Mouse (Mus musculus): Measurements from ENCODE around the gene Arrdc5. TPM values are rescaled to one million over a fixed set of nuclear protein-coding genes. Genes with fewer than 3 reads are reported as not detected.

The Arrdc5 gene
- not detected for total RNA-seq (2021)
- long read RNA-seq: 0 reads

GRCm38 (mm10) chr17:56300186-56300585 is at the start of gene Arrdc5:
Gene Arrdc5, minus strand, starts transcription at chr17:56300286.
- no peak for DNase-seq (ENCODE audit: low spot score in 2 of 2)

- no peak for DNase-seq (ENCODE audit: low spot score in 2 of 2)
These were observed 48.5 kb upstream of the Arrdc5 start for GRCm38 (mm10) chr17:56348586-56348985.

GRCm38 (mm10) chr17:56348128-56348527 is 48.0 kb upstream of the Arrdc5 start:
- DNase-seq (ENCODE audit: low spot score in 2 of 2): no peak

- DNase-seq (ENCODE audit: low spot score in 2 of 2): no peak
These were observed 45.3 kb upstream of the Arrdc5 start for GRCm38 (mm10) chr17:56345364-56345763.

GRCm38 (mm10) chr17:56343466-56343865 is 43.4 kb upstream of the Arrdc5 start:
- no peak for DNase-seq (ENCODE audit: low spot score in 2 of 2)

DNA sequence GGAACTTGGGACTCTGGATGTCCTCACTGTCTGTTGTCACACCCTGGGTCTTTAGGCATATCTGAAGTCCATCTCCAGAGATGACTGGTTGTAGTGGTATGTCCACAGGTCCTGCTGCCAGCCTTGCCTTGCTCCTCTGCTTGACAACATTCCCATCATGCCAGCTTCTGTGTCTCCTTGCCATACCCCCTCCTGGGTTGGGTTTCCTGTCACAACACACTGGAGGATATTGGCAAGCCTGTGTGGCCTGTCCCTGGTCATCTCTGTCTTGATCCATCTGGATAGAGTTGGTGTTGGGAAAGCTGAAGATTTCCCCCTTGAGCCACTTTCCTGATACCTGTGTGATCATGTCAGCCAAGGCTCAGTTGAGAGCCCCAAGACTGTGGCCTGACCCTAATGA is 40.6 kb upstream of the Arrdc5 start:
- no peak for DNase-seq (ENCODE audit: low spot score in 2 of 2)

DNA sequence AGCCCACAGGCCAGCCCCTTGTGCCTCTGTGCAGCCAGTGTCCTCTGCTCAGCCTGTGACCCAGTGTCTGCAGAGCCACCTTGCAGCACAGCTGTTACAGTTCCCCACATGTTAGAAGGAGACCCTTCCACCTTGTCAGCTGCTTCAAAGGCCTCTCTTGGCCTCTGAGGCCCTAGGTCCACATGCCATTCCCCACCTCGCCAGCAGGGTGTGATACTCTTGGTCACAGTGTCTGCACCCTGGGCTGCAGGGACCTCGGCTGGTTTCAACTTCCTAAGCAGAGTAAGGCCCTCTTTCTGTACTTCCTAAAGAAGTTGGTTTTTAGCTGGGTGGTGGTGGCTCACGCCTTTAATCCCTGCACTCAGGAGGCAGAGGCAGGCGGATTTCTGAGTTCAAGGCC is 38.8 kb upstream of the Arrdc5 start:
- no peak for DNase-seq (ENCODE audit: low spot score in 2 of 2)

DNA sequence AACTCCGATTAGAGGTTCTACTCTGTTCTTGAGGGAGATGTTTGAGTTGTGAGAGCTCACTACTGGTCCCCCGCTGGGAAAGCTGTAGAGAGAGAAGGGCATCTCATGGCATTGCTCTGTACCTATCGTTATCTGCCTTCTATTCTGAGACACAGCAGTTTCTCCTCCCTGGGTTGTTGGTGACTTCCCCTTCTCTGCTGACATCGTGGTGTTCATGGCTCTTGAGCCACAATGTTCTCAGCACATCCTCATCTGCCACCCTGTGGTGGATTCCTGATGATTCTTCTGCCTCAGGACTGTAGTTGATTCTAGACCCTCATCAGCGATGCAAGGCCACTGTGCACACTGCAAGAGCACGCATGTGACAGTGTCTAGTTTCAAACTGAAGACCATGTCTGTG is 37.7 kb upstream of the Arrdc5 start:
- no peak for DNase-seq (ENCODE audit: low spot score in 2 of 2)

- DNase-seq (ENCODE audit: low spot score in 2 of 2): peak; percentile 49 to 70
These were observed 37.1 kb upstream of the Arrdc5 start for GRCm38 (mm10) chr17:56337190-56337589.

DNA sequence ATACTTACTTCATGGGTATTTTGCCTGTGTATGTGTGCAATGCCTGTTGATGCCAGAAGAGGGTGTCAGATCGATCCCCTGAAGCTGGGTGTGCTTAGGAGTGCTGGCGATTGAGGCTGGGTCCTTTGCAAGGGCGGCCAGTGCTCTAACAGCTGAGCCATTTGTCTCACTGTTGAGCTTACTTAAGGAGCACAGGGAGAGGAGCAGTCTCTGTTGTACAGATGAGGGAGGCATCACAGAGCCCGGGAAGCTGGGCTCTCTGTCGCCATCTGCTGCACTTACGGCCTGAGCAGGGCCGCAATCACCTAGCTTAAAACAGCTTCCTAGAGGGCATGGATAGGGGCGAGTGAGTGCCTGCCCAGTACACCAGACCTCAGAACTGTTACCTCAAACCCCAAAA is 32.9 kb upstream of the Arrdc5 start:
- no peak for DNase-seq (ENCODE audit: low spot score in 2 of 2)

DNA sequence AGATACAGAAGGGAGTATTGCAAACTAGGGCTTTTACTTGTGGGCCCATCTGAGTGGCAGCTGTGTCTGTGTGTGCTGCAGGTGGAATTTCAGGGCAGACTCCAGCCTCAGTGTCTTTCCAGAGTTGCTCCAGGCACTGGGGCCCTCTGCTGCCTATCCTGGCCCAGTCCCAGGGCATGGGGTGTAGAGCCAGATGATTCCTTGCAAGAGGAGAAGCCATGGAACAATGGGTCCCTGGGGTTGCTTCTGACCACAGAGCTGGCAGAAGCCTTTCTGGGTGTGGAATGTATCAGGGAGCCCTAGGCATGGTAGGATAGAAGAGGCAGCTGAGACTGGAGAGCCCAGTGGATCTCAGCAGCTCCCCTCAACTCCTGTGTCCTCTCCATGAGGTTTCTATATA is 31.2 kb upstream of the Arrdc5 start:
- no peak for DNase-seq (ENCODE audit: low spot score in 2 of 2)

- DNase-seq (ENCODE audit: low spot score in 2 of 2): no peak
These were observed 30.3 kb upstream of the Arrdc5 start for GRCm38 (mm10) chr17:56330345-56330744.

DNA sequence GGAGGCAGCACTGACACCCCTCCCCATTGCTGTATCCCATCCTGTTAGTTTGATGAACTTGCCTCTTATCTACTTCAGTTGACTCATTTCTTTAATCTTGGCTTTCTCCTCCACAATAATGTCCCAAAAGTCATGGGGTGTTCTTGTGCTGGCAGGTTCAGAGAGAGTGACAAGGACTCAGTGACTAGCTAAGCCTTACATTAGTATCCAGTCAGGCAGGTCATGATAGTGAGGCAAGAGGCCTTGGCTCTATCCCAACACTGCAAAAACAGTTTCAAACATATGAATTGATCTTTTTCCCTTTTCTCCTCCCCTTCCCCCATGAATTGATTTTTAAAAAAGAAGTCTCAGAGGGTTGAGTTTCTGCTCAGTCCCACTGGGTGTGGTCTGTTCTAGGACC is 29.2 kb upstream of the Arrdc5 start:
- no peak for DNase-seq (ENCODE audit: low spot score in 2 of 2)

DNA sequence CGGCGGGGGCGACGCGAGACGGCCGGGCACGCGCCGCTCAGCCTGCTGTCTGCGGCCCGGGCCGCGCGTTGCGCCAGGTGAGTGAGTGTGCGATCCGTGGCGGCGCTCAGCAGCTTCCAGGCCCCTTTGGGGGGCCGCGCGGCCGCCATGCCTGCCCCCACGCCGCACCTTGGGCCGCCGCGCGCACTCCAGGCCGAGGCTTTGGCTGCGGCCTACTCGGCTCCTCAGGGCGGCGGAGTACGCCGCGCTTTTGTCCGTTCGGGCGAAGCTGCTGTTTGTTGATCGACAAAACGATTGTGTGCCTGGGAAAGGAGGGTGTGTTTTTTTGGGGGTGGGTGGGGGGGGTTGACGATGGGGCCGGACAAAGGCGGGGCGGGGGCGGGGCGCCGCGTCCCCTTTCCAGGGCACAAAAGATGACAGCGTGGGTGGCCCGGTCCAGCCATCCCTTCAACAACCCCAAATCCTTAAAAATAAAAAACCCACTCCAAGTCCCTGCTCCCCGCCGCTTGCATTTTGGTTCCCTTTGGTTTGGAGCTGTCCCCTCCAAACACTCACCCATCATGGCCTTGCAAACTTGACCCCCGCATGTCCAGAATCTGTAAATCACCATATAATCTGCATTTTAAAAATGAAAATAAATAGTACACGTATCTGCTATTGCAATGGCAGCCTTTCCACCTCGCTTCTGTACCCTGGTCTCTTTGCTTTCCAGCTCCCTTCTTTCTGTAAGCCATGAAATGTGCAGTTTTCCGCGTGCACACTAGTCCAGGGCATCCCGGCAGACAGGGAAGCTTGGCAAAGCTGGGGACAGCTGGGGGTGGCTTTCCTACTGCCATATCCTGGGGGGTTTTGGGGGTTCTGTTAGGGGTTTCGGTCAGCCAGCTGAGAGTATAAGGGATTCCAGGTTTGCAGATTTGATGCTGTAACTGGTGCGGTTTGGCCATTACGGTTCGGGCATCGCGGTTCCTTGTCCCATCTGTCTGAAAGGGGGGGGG is 26.4 kb upstream of the Arrdc5 start:
- peak in 1 of 2 experiments; percentile 35 for DNase-seq (ENCODE audit: low spot score in 2 of 2)

- peak; percentile 98 to 99 for DNase-seq (ENCODE audit: low spot score in 2 of 2)
These were observed 25.5 kb upstream of the Arrdc5 start, which contains the start of gene Kdm4b for GRCm38 (mm10) chr17:56325450-56326152. Gene Kdm4b, plus strand, starts transcription at chr17:56326062.

- no peak for DNase-seq (ENCODE audit: low spot score in 2 of 2)
These were observed 24.3 kb upstream of the Arrdc5 start for GRCm38 (mm10) chr17:56324419-56324818.

DNA sequence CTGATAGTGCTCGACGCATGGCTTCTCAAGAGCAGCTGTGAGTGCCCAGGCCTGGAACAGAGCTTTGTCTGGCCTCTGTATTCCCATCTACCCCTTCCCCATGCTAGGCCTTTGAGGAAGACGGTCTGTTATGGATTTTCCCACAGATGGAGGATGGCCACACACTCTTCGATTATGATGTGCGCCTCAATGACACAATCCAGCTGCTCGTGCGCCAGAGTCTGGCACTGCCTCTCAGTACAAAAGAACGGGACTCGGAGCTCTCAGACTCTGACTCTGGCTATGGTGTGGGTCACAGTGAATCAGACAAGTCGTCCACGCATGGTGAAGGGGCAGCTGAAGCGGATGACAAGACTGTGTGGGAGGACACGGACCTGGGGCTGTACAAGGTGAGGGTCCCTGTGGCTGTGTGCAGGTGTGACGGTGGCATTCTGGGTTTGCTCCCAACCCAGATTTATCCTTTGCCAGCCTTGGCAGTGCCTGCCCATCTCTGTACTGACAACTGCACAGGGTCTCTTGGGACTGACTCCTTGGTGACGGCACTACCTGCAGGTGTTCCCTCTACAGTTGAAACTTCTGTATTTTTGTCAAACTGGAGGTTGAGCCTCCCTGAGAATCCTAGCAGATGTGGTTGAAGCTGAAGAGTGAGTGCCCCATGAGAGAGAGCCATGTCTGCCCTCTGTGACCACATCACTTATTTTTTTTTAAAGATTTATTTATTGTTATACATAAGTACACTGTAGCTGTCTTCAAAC is 9.3 kb upstream of the Arrdc5 start:
- DNase-seq (ENCODE audit: low spot score in 2 of 2): no peak

DNA sequence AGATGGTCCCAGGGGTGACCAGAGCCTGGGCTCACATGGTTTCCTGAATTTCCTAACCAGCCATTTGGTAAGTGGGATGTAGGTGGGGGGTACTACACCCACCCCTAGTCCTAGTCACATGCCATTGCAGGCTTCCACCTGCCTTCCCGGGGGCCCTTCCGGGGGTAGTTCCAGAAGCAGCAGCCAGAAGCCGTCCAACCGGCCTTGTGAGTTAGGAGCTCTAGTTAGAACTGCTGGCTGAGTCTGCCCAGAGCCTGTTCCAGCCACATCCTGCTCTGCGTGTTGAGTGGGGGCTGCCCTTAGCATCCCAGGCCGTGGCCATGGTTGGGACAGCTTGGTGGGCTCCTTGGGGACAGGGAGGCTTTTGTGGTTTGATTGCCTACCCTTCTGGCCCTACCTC is 8.0 kb upstream of the Arrdc5 start:
- DNase-seq (ENCODE audit: low spot score in 2 of 2): no peak

GRCm38 (mm10) chr17:56305826-56306225 is 5.7 kb upstream of the Arrdc5 start:
- no peak for DNase-seq (ENCODE audit: low spot score in 2 of 2)

DNA sequence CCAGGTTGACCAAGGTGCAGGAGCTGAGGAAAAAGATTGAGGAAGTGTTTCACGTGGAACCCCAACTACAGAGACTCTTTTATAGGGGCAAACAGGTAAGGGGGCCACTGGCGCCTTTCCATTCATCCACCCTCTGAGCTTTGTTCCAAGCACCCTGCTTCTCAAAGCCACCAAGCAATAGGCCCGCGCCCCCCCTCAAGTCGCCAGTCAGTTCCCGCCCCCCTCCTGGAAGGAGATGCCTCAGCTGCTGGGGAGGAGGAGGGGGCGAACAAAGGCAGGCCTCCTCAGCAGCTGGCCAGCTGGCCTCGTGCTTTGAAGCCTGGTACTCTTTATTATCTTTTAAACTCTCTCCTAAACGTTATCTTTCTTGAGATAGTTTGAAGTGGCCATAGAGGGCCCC is 5.1 kb upstream of the Arrdc5 start:
- DNase-seq (ENCODE audit: low spot score in 2 of 2): no peak

- no peak for DNase-seq (ENCODE audit: low spot score in 2 of 2)
These were observed 4.6 kb upstream of the Arrdc5 start for GRCm38 (mm10) chr17:56304718-56305117.

All from layer of hippocampus, postnatal 10 days (tissue).